7 mouse cellular contexts compared by ENCODE assay signal in the genomic region with DNA sequence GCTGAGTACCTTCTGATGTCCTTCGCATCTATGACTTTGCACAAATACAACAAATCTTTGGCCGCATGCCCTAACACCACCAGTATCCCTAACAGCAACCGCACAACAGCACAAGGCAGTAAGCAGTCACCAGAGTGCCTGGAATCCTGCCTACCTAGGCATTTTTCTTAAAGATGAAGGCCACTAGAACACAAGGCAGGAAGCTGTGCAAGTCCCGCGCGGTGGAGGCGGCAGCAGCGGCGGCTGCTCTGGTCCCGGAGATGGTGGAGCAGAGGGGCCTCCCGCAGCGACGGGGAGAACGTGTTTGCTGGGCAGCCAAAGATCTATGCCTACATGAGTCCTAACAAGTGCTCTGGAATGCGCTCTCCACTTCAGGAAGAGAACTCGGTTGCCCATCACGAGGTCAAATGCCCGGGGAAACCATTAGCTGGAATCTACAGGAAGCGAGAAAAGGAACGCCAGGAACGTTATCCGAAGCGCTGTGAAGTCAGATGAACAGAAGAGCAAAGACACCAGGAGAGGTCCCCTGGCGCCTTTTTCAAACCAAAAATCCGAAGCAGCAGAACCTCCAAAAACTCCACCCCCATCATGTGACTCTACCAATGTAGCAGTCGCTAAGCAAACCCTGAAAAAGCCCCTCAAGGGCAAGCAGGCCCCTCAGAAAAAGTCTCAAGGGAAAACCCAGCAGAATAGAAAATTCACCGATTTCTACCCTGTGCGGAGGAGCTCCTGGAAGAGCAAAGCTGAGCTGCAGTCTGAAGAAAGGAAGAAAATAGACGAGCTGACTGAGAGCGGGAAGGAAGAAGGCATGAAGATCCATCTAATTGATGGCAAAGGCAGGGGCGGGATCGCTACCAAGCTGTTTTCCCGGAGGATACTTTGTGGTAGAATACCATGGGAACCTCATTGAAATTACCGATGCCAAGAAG. TPM values are rescaled to one million over a fixed set of nuclear protein-coding genes. Genes with fewer than 3 reads are reported as not detected.
DNase-seq lines count a peak whose midpoint lies in the region; ATAC-seq lines count a peak whose summit lies in the region.

No protein-coding gene starts in this region.

- H3K9ac ChIP-seq in limb, embryonic 11.5 days (ENCODE audit: low read length): peak overlapping the region; percentile 57

- no peaks in the 10 kb centered on the region for H3K4me1 ChIP-seq in limb, embryonic 11.5 days (ENCODE audit: control insufficient read depth, insufficient read depth, low read length)

- ATAC-seq in limb, embryonic 11.5 days (ENCODE audit: insufficient number of reproducible peaks, low FRiP score, low TSS enrichment, low read depth): no peak

- H3K27me3 ChIP-seq in limb, embryonic 11.5 days (ENCODE audit: control insufficient read depth, insufficient read depth, low read length): no peaks in the 10 kb centered on the region

- H3K27ac ChIP-seq in limb, embryonic 11.5 days (replicated peaks; ENCODE audit: low read depth, low read length): no peak overlapping the region

- no peaks in the 10 kb centered on the region for H3K9me3 ChIP-seq in limb, embryonic 11.5 days (ENCODE audit: control insufficient read depth, low read length)

- H3K4me2 ChIP-seq in limb, embryonic 11.5 days (ENCODE audit: low read depth, severe bottlenecking): peak overlapping the region; percentile 51

- 8% methylated on average over 34 of the region's 34 CpGs for whole genome bisulfite sequencing in limb, embryonic 11.5 days

- peak; percentile 51 to 54 for DNase-seq in adrenal gland, adult 18-20 months (ENCODE audit: low spot score in 2 of 2)
- peak; percentile 45 to 56 for DNase-seq in cerebellum, postnatal 14 days
- peak; percentile 28 to 48 for DNase-seq in frontal cortex, postnatal 36 days (ENCODE audit: low spot score in 2 of 2)
- peak; percentile 73 for DNase-seq in induced T-regulatory cell, adult 2 months (ENCODE audit: low read depth)
- DNase-seq in limb, embryonic 11.5 days (ENCODE audit: low spot score): peak; percentile 66
- peak; percentile 28 for DNase-seq in mesoderm, embryonic 11.5 days (ENCODE audit: low read depth, low spot score)
- peak; percentile 15 for DNase-seq in skeletal muscle tissue, adult 2 months (ENCODE audit: low read depth, low spot score)

- no peaks in the 10 kb centered on the region for H3K36me3 ChIP-seq in limb, embryonic 11.5 days (ENCODE audit: control insufficient read depth, insufficient read depth, low read length)

- H3K4me3 ChIP-seq in limb, embryonic 11.5 days (ENCODE audit: low read depth, low read length): peak overlapping the region; percentile 24

RNA-seq across cellular contexts. Expression of a gene that starts 21.2 kb away (rescaled TPM):
- under 1 TPM; 0.53 to 0.70 TPM for total RNA-seq in adrenal gland, adult 18-20 months (2021)
- 0.21 and 0.34 TPM in 2 replicates for polyA plus RNA-seq in limb, embryonic 11.5 days (2014; fragmentation: Nextera tagmentation; extraction: Ambion mirVana)

RNA-seq across cellular contexts. Expression of a gene that starts 24.1 kb away (rescaled TPM):
- total RNA-seq in adrenal gland, adult 18-20 months (2021): 10 to 100 TPM; 32.8 to 39.6 TPM
- 135 and 141 TPM in 2 replicates for polyA plus RNA-seq in limb, embryonic 11.5 days (2014; fragmentation: Nextera tagmentation; extraction: Ambion mirVana)

RNA-seq across cellular contexts. Expression of a gene that starts 43.6 kb away (rescaled TPM):
- total RNA-seq in adrenal gland, adult 18-20 months (2021): 10 to 100 TPM; 13.9 to 51.8 TPM
- polyA plus RNA-seq in limb, embryonic 11.5 days (2014; fragmentation: Nextera tagmentation; extraction: Ambion mirVana): 0.07 TPM in 1 of 2 replicates, not detected in the other

RNA-seq across cellular contexts. Expression of a gene that starts 45.9 kb away (rescaled TPM):
- 10 to 100 TPM; 43.9 to 51.5 TPM for total RNA-seq in adrenal gland, adult 18-20 months (2021)
- polyA plus RNA-seq in limb, embryonic 11.5 days (2014; fragmentation: Nextera tagmentation; extraction: Ambion mirVana): 25.1 and 28.9 TPM in 2 replicates

Comparison
In these comparisons a context has a peak if more than half of its experiments do, and no peak if none do; other contexts are left out.
1. DNase-seq: peak in every context shown above with its lines; median percentile 73 in induced T-regulatory cell, adult 2 months; 66 in limb, embryonic 11.5 days; 52 in adrenal gland, adult 18-20 months; 50 in cerebellum, postnatal 14 days; 38 in frontal cortex, postnatal 36 days; 28 in mesoderm, embryonic 11.5 days; 15 in skeletal muscle tissue, adult 2 months.